Mouse (Mus musculus): ENCODE results near the gene Dnajc2.
"Not testable (repeated sequence)": the region's sequence is repeated elsewhere in the genome, so short reads cannot be mapped to it uniquely, and the experiment has no call there.

Dnajc2 gene

GRCm38 (mm10) chr5:21743606-21744005 lies 41.4 kb downstream of the Dnajc2 start:
- no peak for DNase-seq (ENCODE audit: low read depth, low spot score)

GRCm38 (mm10) chr5:21739881-21740280 lies 45.2 kb downstream of the Dnajc2 start:
- DNase-seq (ENCODE audit: low read depth, low spot score), result no peak

GRCm38 (mm10) chr5:21739120-21739519 lies 45.9 kb downstream of the Dnajc2 start:
- DNase-seq (ENCODE audit: low read depth, low spot score), result no peak

GRCm38 (mm10) chr5:21737620-21738019 lies 47.4 kb downstream of the Dnajc2 start:
- no peak for DNase-seq (ENCODE audit: low read depth, low spot score)

- DNase-seq (ENCODE audit: low read depth, low spot score), result peak; percentile 61
These were observed 48.0 kb downstream of the Dnajc2 start, which contains the start of gene Pmpcb for GRCm38 (mm10) chr5:21736956-21737585. Gene Pmpcb (plus strand): TSS chr5:21737141.

- no peak for DNase-seq (ENCODE audit: low read depth, low spot score)
These were observed 49.0 kb downstream of the Dnajc2 start for GRCm38 (mm10) chr5:21736046-21736445.

GRCm38 (mm10) chr5:21735584-21735983 lies 49.5 kb downstream of the Dnajc2 start:
- DNase-seq (ENCODE audit: low read depth, low spot score), result no peak

- DNase-seq (ENCODE audit: low read depth, low spot score), result no peak
These were observed 50.0 kb downstream of the Dnajc2 start for GRCm38 (mm10) chr5:21735100-21735499.

GRCm38 (mm10) chr5:21732930-21733329 lies 52.1 kb downstream of the Dnajc2 start:
- DNase-seq (ENCODE audit: low read depth, low spot score), result peak; percentile 47

- DNase-seq (ENCODE audit: low read depth, low spot score), result no peak
These were observed 52.7 kb downstream of the Dnajc2 start for GRCm38 (mm10) chr5:21732177-21732911.

- no peak for DNase-seq (ENCODE audit: low read depth, low spot score)
These were observed 55.9 kb downstream of the Dnajc2 start for GRCm38 (mm10) chr5:21729107-21729506.

GRCm38 (mm10) chr5:21724872-21725271 lies 60.2 kb downstream of the Dnajc2 start:
- no peak for DNase-seq (ENCODE audit: low read depth, low spot score)

- no peak for DNase-seq (ENCODE audit: low read depth, low spot score)
These were observed 60.6 kb downstream of the Dnajc2 start for GRCm38 (mm10) chr5:21724427-21724826.

- DNase-seq (ENCODE audit: low read depth, low spot score), result no peak
These were observed 65.8 kb downstream of the Dnajc2 start for GRCm38 (mm10) chr5:21719209-21719608.

GRCm38 (mm10) chr5:21718546-21718945 lies 66.5 kb downstream of the Dnajc2 start:
- no peak for DNase-seq (ENCODE audit: low read depth, low spot score)

GRCm38 (mm10) chr5:21717165-21717715 lies 67.8 kb downstream of the Dnajc2 start:
- no peak for DNase-seq (ENCODE audit: low read depth, low spot score)

- DNase-seq (ENCODE audit: low read depth, low spot score), result no peak
These were observed 70.6 kb downstream of the Dnajc2 start for GRCm38 (mm10) chr5:21714447-21714846.

- DNase-seq (ENCODE audit: low read depth, low spot score), result no peak
These were observed 72.8 kb downstream of the Dnajc2 start for GRCm38 (mm10) chr5:21712127-21712715.

GRCm38 (mm10) chr5:21708011-21708410 lies 77.0 kb downstream of the Dnajc2 start:
- not testable (repeated sequence) for DNase-seq (ENCODE audit: low read depth, low spot score)
